Mouse (Mus musculus) left cerebral cortex, postnatal 36 days (tissue): ENCODE measurements around the gene Gm10295. TPM values are rescaled to one million over a fixed set of nuclear protein-coding genes. Genes with fewer than 3 reads are reported as not detected.

Experiments
- DNase-seq, 2 experiments: peaks; one replicate each; pipeline ENCODE4 v3.0.0; 2021 to 2022; ENCODE audit warnings: low spot score in 2 of 2, mixed read lengths in 1 of 2
- intact Hi-C: fragments of 180-260 bp; cut with DNase I; formaldehyde crosslinking; loops from one replicate; pipeline ENCODE4 v1.15.1; 2025
- total RNA-seq, 2 experiments: library from RNA; stranded (reverse); gene quantifications; 2 replicates each; pipeline ENCODE4 v1.2.3; 2021

Gm10295 gene
- total RNA-seq, 2 experiments from 2014 or later, result not detected

DNA sequence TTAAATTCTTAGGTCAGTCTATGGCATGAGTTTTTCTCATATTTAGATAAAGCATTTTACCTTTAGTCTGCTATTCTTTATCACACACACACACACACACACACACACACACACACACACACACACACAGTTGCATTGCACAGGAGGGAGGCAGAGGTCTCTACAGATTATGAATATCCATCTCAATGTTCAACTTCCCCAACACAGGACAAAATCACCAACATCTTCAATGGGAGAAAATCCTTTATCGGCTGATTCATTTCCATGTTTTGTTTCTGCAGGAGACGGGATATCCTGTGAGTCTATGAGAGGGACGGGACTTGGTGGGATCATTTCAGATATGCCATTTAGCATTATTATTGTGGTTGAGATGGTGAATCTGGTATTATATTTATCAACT, 18.8 kb upstream of the Gm10295 start:
- no peak for DNase-seq
- intact Hi-C loops, result no loop called here

- intact Hi-C loops, result no loop called here
- no peak for DNase-seq
Measured at GRCm38 (mm10) chr7:71368543-71369181, 17.4 kb upstream of the Gm10295 start.

- intact Hi-C loops, result no loop called here
- no peak for DNase-seq
Measured at GRCm38 (mm10) chr7:71355596-71355995, 4.3 kb upstream of the Gm10295 start.

GRCm38 (mm10) chr7:71348922-71349321, 2.4 kb downstream of the Gm10295 start:
- intact Hi-C loops, result no loop called here
- no peak for DNase-seq

- intact Hi-C loops, result no loop called here
- no peak for DNase-seq
Measured at GRCm38 (mm10) chr7:71324919-71325583, 26.2 kb downstream of the Gm10295 start.

DNA sequence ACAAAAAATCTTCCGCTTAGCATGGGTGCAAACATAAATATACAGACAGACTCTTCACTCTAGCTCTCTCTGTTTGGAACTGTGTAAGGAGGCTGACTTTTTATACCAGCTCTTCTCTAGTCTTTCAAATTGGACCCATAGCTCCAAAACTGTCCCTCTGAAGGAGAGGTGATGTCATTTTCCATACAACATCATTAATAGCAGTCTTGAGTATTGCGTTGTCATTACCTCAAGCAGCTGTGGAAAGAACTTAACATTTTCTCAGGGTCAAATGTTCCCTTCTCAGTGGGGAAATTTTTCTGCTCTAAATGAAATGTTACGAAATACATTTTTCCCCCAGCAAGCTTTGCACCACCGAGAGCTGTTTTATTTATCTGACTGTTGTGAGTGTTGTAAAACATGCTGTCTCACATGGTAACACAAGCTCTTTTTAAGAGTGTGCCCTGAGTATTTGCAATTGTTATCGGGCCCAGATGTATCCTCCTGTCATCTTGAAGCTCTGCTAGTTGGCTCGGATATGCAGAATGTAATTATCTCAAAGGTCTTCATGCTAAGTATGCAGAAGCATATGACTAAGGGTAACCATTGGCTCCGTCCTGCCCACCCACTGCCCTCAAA, 38.0 kb downstream of the Gm10295 start:
- DNase-seq, result no peak
- intact Hi-C loops, result no loop called here

DNA sequence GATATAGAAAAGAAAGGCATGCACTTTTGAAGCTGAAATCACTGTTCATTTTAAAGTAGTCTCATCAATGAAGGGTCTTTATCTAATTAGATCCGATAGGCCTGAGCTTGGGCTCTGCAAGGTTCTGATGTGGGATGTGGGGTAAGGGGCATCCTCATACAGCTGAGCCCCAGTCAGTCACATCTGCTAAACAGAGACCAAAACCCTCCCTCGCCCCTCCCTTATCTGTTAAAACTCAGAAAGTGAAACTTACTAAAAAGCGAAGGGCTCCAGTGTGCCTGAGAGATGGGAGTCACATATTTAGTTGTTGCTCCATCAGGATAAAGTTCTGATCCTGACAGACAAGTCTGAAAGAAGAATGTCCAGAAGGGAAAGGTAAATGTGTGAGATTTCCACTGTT, 38.9 kb downstream of the Gm10295 start:
- intact Hi-C loops, result no loop called here
- DNase-seq, result no peak

GRCm38 (mm10) chr7:71311411-71311810, 39.9 kb downstream of the Gm10295 start:
- DNase-seq, result no peak
- intact Hi-C loops, result no loop called here

DNA sequence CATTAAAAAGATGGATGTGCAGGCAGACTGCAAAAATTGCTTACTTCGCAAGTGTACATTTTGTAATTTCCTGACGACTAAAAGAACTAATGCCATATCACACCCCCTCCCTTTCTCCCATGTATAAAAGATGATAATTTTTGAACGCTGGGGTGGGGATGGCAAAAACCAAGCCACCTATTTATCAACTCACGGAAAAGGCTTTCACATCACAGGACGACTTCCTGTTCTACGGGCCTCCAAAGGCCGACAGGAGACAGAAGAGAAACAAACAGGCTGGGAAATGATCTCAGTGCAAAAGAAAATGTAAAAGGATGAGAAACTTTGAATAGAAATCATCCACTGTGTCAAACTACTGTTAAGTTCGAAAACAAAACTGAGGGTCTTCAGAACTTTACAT, 43.2 kb downstream of the Gm10295 start:
- DNase-seq, result no peak
- intact Hi-C loops, result no loop called here

DNA sequence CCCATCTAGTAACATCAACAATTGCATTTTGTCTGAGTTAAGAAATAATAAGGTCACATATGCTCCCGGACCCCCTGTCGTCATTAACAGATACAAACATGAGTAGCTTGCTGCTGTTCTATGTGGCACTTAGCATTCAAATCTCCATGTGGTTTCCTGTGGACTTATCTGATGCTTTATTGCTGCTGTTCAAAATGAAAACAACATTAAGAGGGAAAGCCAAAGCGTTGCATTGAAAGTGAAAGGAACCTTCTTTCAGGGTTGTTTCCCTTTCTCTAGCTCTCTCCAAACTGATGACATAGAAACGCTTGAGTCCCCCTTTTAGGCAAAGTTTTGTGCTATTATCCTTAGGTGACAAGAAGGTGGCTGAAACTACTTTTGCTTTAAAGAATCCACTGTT, 48.6 kb downstream of the Gm10295 start:
- intact Hi-C loops, result no loop called here
- no peak for DNase-seq
